Mouse (Mus musculus) right cerebral cortex, postnatal 36 days (tissue): Measurements from ENCODE around the gene Pagr1b.

Source experiments
- DNase-seq, 2 experiments: peaks; one replicate each; pipeline ENCODE4 v3.0.0; 2022; ENCODE audit warnings: low spot score in 2 of 2, mixed read lengths in 1 of 2

Pagr1b gene

DNA sequence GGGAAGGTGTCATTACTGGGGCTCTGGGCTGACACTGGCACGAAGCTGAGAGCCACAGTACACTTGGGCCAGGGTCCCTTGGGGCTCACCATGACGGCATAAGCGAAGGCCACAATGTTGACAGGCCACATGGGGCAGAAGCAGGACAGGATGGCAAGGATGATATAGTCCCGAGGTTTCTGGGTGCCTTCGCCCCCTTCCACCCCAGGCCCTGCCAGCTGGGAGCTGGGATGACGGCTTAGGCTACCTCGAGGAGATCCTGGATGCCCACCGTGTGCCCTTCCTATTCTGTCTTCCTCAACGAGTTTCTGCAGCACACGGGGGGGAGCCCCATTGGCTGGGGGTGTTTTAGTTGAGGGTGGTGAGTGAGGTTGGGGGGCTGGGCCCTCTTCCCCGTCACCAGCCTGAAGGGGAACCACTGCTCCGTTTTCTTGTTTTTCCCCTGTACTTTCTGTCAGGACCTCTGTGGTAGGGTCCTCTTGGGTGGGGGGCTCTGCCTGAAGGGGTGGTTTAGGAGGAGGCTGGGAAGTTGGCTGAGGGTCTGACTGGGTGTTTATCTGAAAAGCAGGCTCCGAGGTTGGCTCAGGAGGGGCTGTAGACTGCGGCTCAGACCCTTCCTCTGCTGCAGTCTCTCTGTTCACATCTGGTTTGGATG lies 3.1 kb upstream of the Pagr1b start:
- DNase-seq: no peak

DNA sequence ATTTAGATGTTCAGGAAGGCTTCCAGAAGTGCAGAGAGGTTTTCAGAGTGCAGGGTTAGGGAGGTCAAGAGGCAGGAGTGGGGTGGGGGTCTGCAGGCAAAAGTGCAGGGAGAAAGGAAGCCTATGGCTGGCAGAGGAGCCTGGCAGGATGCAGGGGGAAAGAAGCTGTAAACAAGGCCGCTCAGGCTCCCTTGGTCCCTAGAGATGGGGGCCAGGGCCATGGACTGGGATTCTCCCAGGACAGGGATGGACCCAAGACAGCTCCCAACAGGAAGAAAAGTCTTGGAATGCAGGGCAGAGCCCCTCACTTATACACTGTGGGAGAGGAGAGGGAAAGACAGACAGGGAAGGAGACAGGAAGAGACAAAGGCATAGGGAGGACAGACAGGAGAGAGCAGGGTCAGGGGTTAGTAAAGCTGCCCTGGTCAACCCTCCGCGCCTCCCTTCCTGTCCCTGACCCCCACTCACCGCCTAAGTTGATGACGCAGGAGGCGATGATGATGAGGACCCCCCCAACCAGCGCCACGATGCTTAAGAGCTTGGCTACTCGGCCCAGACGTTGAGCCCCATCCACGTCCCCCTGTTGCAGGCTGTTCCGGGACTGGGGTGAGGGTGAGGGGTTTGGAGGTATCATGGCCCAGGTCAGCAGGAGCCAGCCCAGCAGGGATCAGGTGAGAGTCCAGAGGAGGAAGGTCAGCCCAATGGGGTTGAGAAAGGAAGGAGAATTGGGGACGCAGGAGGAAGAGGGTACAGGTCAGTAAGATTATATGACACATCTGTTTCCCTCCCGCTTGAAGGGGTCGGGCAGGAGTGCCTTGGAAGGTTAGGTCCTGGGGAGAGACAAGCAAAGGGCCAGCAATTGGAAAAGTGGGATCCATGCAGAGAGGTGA lies 2.4 kb upstream of the Pagr1b start:
- no peak for DNase-seq

DNA sequence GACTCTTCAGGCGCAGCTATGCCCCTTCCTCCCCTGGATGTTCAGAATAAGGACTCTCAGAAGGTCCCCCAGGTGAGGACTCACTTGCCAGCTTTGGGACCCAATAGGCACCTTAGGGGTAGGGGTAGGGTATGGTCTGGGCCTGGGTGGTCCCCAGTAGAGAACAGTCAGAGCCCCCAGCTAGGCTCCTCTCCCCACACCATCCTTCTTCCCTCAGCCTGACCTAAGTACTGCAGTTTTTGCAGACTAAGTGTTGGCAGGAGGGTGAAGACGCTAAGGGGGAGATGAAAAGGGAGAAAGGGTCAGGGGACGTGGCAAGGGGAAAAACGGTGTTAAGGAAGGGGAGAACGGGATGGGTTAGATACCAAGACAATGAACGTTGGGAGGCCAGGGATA lies 1.7 kb upstream of the Pagr1b start:
- no peak for DNase-seq

DNA sequence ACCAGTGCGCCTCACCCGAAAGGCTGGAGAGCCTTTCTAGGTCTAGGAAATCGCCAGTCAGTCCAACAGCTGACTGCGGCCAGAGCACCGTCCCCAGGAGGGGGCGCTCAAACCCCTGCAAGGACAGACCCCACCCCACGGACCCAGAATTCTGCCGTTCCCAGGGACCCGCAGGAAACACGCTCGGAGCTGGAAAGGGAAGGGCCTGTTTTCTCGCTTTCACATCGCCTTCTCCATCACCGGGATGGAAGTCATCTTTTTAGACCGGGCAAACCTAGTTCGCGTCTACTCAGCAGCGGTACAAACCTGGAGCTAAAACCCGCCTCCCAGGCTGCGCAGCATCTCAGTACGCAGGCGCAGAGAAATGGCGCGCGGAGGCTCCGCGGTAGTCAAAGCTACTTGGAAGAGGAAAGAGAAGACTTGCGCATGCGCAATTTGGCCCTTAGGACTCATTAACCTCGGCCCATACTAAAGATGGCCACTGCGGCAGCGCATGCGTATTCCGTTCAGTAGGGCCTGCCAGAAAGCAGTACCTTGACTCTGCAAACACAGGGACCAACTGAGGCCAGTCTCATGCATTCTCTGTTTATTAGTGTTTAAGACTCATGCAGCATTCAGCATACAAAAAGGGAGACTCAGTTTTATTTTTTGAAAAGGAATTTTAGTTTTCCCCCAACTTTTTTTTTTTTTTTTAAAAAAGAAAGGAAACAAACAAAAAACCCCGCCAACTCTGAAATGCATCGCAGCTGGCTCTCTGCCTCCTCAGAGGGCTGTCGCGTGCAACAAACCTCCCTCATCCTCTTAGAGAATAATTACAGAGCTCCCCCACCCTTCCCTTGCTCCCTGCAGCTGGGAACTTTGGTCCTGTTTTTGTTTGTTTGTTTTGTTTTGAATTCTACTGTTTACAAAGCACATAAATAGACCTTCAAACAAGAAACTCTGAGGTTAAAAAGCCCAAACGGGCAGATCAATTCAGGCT lies 976 bp upstream of the Pagr1b start, which contains the start of gene Pagr1a:
Gene Pagr1a (minus strand): TSS at position 382 of the 979 bp plus-strand sequence.
- DNase-seq: peak; percentile 95 to 96

- peak in 1 of 2 experiments; percentile 45 for DNase-seq
These were observed 228 bp upstream of the Pagr1b start for GRCm38 (mm10) chr7:127016486-127016938.

DNA sequence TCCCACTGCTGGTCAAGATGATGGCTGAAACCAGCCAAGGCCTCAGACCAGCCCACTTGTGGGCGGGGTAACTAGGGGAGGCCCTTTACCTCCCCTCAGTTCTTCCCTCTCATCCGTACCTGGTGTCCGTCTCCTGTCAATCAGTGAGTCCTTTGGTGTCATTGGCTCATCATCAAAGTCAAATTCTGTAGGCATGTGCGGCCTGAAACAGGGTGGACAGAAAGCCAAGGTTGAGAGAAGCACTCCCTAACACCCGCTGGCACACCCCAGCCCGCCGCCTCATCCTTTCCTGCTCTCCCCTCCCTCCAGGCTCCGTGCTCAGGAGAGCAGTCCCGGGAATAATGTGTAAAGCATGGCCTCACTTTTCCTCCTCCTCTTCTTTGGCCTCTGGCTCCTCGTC lies 203 bp downstream of the Pagr1b start:
- no peak for DNase-seq

DNA sequence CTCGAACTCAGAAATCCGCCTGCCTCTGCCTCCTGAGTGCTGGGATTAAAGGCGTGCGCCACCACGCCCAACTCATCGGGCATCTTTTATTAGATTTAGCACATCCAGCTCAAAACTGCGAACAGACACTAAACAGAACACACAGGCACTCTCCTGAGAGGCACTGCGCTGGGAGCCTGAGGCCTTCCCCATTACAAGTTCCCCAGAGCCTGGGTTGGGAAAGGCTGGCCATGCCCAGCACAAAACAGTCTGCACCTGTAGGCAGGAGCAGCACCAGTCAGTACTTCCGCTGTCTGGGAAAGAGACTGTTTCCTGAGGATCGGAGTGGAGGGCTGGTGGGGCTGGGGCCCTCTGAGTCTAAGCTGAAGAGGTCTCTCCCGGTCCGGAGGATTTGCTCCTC lies 1.3 kb downstream of the Pagr1b start:
- no peak for DNase-seq

DNA sequence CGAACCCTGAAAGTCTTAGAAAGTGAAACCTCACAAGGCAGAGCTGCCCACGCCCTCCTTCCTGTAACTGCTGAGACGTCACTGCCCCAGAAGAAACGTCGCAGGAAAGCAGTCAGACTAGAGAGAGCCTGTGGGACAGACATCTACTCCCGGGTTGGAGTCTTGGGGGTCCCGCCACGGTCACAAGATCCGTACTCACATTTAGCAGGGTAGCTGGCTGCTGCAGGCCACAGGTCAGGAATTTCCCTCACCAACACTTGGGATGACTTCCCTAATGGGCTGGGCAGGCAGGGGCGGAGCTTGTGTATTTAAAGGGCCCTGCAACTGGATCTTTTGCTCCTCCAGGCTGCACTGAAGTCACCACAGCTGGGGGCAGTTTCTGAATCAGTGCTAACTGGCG lies 2.0 kb downstream of the Pagr1b start, which contains the start of gene Mvp:
Gene Mvp (minus strand): TSS at position 302 of the 400 bp plus-strand sequence.
- DNase-seq: no peak

DNA sequence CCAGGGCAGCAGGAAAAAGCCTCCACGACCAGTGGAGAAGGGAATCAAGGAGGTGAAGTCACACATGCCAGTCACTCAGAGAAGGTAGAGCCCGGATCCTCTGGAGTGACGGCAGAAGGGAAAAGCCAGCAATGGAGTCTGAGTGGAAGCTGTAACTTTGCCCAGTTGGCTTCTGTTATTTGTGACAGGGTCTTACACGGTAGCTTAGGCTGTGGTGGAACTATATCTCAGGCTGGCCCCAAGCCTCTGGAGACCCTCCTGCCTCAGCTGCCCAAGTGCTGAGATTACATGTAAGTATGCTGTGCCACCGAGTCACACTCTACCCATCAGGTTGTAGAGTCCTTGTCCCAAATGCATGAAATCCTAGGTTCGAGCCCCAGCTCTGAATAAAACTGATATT lies 2.9 kb downstream of the Pagr1b start:
- DNase-seq: no peak

DNA sequence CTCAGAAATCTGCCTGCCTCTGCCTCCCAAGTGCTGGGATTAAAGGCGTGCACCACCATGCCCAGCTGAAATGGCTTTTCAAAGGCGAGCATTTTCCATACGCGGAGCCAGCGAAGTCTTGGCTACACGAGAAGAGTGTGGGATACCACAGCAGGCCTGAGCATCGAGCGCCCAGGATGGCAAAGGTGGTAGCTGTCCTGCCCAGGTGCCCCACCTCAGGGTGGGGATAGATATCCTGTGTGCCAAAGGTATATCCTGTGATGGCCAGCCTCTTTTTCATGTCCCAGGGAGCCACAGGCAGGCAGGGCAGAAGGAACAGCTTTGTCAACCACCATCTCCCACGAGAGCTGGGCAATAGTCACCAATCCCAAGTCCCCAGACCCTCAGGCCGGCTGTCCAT lies 3.4 kb downstream of the Pagr1b start:
- no peak for DNase-seq

- no peak for DNase-seq
These were observed 3.9 kb downstream of the Pagr1b start for GRCm38 (mm10) chr7:127012374-127012773.

DNA sequence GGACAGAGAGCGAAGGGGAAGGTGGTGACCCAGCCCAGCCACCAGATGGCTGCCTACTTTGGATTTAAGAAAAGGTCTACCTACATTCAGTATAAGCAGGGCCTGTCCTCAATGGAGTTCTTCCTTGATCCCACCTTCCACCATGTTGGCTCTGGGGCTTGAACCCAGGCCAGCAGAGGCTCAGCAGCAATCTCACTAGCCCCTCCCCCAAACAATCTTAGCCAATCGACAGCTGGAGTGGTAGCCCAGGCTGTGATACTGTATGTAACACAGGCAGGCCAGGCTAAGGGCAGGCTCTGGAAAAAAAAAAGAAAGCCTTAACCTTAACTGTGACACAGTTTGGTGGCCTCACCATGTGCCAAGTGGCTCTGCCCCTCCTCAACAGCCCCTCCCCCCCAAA lies 4.6 kb downstream of the Pagr1b start:
- DNase-seq: no peak

- no peak for DNase-seq
These were observed 5.2 kb downstream of the Pagr1b start for GRCm38 (mm10) chr7:127011051-127011450.

GRCm38 (mm10) chr7:127009307-127010085 lies 6.8 kb downstream of the Pagr1b start:
- no peak for DNase-seq

DNA sequence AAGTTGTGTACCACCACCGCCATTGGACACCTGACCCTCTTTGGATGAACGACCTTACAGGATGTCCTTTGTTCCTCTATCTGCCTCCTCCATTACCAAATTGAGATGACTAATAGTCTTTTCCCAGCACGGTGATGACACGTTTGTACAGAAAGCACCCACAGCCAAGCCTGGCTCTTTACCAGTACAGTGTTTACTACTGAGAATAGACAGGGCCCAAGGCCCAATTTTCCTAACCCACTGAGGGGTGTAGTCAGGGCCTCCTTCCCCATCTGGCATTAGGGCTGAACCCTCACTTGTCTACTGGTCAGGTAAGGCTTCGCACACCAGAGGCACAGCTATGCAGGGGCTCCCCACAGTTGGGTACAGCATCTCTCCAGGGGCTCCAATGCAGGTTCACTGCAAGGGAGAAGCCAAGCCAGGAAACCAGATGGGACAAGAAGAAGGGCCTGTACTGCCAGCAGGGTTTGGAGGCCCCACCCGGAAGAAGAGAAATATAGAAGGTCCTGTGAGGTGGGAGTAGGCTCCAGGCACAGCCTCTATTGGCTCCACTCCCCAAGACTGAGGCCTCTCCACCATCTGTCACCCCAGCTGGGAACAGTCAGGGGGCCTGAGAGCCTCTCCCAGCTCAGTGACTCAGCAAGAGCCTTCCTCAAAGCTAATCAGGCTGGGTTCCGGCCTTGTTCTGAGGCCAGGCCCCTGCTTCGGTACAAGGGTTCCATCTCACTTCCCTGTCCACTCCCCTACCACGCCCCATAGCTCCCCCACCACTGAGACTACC lies 7.9 kb downstream of the Pagr1b start:
- peak; percentile 70 to 72 for DNase-seq

DNA sequence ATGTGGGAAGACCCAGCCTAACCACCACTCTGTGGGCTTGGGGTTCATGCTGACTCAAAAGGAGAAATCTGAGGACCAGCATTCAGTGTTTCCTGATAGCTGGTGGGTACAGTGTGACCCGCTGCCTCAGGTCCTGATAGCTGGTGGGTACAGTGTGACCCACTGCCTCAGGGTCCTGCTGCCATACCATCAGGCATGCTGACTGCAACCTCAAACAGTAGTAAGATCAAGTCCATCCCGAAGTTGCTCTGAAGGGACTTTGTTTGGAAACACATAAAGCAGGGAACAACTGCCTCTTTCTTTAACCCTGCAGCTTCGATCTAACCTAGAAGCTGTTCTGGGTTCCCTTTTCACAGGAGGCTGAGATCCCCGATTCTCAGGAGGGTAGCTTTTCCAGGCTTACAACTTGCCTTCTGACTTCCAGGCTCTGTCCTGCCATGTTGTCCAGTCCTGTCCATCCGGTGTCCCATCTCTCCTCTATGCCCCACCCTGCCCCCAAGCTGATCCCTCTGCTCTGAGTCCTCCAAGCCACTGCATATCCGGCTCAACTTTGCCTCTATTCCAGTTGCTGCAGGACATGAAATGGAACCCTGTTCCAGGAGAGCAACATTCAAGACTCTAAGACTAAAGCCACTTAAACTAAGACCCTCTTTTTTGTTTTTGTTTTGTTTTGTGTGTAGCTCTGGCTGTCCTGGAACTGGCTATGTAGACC lies 8.8 kb downstream of the Pagr1b start:
- DNase-seq: no peak

GRCm38 (mm10) chr7:127004122-127004875 lies 12.0 kb downstream of the Pagr1b start:
- no peak for DNase-seq

GRCm38 (mm10) chr7:127003620-127004019 lies 12.7 kb downstream of the Pagr1b start:
- DNase-seq: no peak

DNA sequence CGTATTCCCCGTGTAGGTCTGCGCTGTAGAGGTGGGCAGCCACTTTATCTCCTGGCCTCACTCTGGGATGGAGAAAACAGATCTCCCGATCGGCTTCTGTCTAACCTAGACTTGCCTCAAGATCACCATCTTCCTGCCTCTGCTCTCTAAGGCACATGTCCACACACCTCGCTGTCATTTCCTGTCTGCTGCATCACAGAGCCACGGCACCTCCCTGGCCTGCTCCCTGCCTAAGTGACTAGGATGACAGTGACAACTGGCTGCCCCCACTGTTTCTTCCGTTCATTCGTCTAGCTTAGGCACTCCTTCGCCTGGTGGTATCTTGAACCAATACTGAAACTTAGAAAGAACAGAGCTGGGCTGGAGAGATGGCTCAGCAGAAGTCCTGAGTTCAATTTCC lies 16.7 kb downstream of the Pagr1b start:
- no peak for DNase-seq
